ENCODE assay signal across 15 mouse cellular contexts in genomic region chr16:95432540-95432971, GRCm38 (mm10).
A peak's percentile ranks its signal among the peaks of the same experiment; 100 is the strongest.
DNase-seq lines count a peak whose midpoint lies in the region; ATAC-seq and TF ChIP-seq lines count a peak whose summit lies in the region.
"Had no signal": no experiment of that assay in that cellular context is flagged by ENCODE, and none has a peak within 500 bp of the region (broad histone marks: within the 10 kb centered on the region; RNA-seq: fewer than 3 reads in every experiment).

No protein-coding gene starts in this region.

- H3K4me2 ChIP-seq in hindbrain, postnatal 0 days (ENCODE audit: low read depth, low read length): no peak overlapping the region
- H3K4me2 ChIP-seq: liver, embryonic 12.5 days; midbrain, embryonic 13.5 days had no signal

- H3K4me1 ChIP-seq in hindbrain, postnatal 0 days (ENCODE audit: insufficient read depth, low read length): peaks cover 3% of the 10 kb centered on the region; the same call in 1 of the 2 replicates
- H3K4me1 ChIP-seq: midbrain, embryonic 13.5 days had no signal

- no peak for ATAC-seq in hindbrain, postnatal 0 days
- ATAC-seq: forebrain, postnatal 0 days; liver, embryonic 12.5 days; midbrain, embryonic 13.5 days; Patski had no signal

- no peak overlapping the region for H3K9ac ChIP-seq in hindbrain, postnatal 0 days (replicated peaks; ENCODE audit: low read length)
- H3K9ac ChIP-seq: forebrain, postnatal 0 days; liver, embryonic 12.5 days; midbrain, embryonic 13.5 days had no signal

- intact Hi-C loops in heart, postnatal 25 days (cut with DNase I): loop anchor here (2.0 to 5.0 kb wide), 2 partner anchors 30 to 80 kb away; no protein-coding TSS in a partner anchor

- no peak overlapping the region for H3K27ac ChIP-seq in hindbrain, postnatal 0 days
- H3K27ac ChIP-seq: left cerebral cortex, adult 2 months; liver, embryonic 12.5 days; midbrain, embryonic 13.5 days had no signal

- no peaks in the 10 kb centered on the region for H3K36me3 ChIP-seq in hindbrain, postnatal 0 days (ENCODE audit: insufficient read depth, low read length)
- H3K36me3 ChIP-seq: liver, embryonic 12.5 days; midbrain, embryonic 13.5 days had no signal

- no peaks in the 10 kb centered on the region for H3K27me3 ChIP-seq in hindbrain, postnatal 0 days (ENCODE audit: insufficient read depth, low read length)
- H3K27me3 ChIP-seq: midbrain, embryonic 13.5 days; Patski had no signal

- H3K4me3 ChIP-seq in hindbrain, postnatal 0 days (ENCODE audit: low read length): no peak overlapping the region
- H3K4me3 ChIP-seq: left cerebral cortex, adult 2 months; liver, embryonic 12.5 days; midbrain, embryonic 13.5 days had no signal

- TF ChIP-seq CTCF in hindbrain, postnatal 0 days (IDR thresholded peaks at IDR 0.05; ENCODE audit: low read depth): no peak

- H3K9me3 ChIP-seq in hindbrain, postnatal 0 days (ENCODE audit: low read length): no peaks in the 10 kb centered on the region
- H3K9me3 ChIP-seq: liver, embryonic 12.5 days; midbrain, embryonic 13.5 days had no signal

- 91% methylated on average over 2 of the region's 2 CpGs for WGBS in hindbrain, postnatal 0 days

- DNase-seq in thymus, postnatal 0 days (ENCODE audit: low spot score): peak; percentile 52
- no peak for DNase-seq in thymus, postnatal 4 days
- peak; percentile 48 to 70 for DNase-seq in heart, adult 9 months (ENCODE audit: low spot score in 2 of 2)
- DNase-seq in heart, postnatal 25 days (ENCODE audit: low spot score): peak; percentile 20
- no peak for DNase-seq in B cell, adult 2 months
- no peak for DNase-seq in layer of hippocampus, adult 11-12 months (ENCODE audit: low spot score)
- DNase-seq in hindbrain, postnatal 0 days (ENCODE audit: low spot score): no peak
- DNase-seq: cerebellum, adult 9-10 months; forebrain, postnatal 0 days; kidney, postnatal 10 days; lung, postnatal 14 days had no signal

Comparison
In these comparisons a context has a peak if more than half of its experiments do, and no peak if none do; other contexts are left out.
1. DNase-seq: peak in thymus, postnatal 0 days (single experiment), heart, adult 9 months (2 of 2) and heart, postnatal 25 days (single experiment); none in thymus, postnatal 4 days (single experiment), B cell, adult 2 months (0 of 2), layer of hippocampus, adult 11-12 months (single experiment) and hindbrain, postnatal 0 days (single experiment).